Mouse (Mus musculus): ENCODE results near the gene Tcte1. TPM values are rescaled to one million over a fixed set of nuclear protein-coding genes. Genes with fewer than 3 reads are reported as not detected.

The Tcte1 gene
- polyA plus RNA-seq, 1 experiment from 2014 or later: 1.4 TPM

GRCm38 (mm10) chr17:45515204-45515726 lies 8.0 kb upstream of the Tcte1 start:
- 57% methylated on average over 15 of the region's 15 CpGs for WGBS
- Histone ChIP-seq H3K27me3 (no peaks in the 10 kb centered on the region), H3K36me3 (peaks cover 50% of the 10 kb centered on the region), H3K4me3 (no peak overlapping the region), H3K9me3 (no peaks in the 10 kb centered on the region), H3K4me2 (replicated peaks) (no peak overlapping the region), H3K27ac (no peak overlapping the region), H3K9ac (no peak overlapping the region), H3K4me1 (no peaks in the 10 kb centered on the region)
- no peak for ATAC-seq (ENCODE audit: insufficient number of reproducible peaks, insufficient read depth, low FRiP score, low TSS enrichment)

GRCm38 (mm10) chr17:45515806-45516205 lies 7.4 kb upstream of the Tcte1 start:
- 89% methylated on average over 10 of the region's 10 CpGs for WGBS
- no peak overlapping the region for H3K27ac ChIP-seq
- H3K4me3 ChIP-seq: no peak overlapping the region
- no peak for ATAC-seq (ENCODE audit: insufficient number of reproducible peaks, insufficient read depth, low FRiP score, low TSS enrichment)
- no peaks in the 10 kb centered on the region for H3K27me3 ChIP-seq
- H3K36me3 ChIP-seq: peaks cover 50% of the 10 kb centered on the region
- no peak overlapping the region for H3K9ac ChIP-seq
- no peaks in the 10 kb centered on the region for H3K9me3 ChIP-seq
- H3K4me1 ChIP-seq: no peaks in the 10 kb centered on the region
- no peak overlapping the region for H3K4me2 ChIP-seq (replicated peaks)

- H3K36me3 ChIP-seq: peaks cover 47% of the 10 kb centered on the region
- no peak overlapping the region for H3K9ac ChIP-seq
- WGBS: 58% methylated on average over 8 of the region's 8 CpGs
- H3K4me3 ChIP-seq: no peak overlapping the region
- H3K27me3 ChIP-seq: no peaks in the 10 kb centered on the region
- no peak overlapping the region for H3K4me2 ChIP-seq (replicated peaks)
- H3K4me1 ChIP-seq: no peaks in the 10 kb centered on the region
- H3K9me3 ChIP-seq: no peaks in the 10 kb centered on the region
- H3K27ac ChIP-seq: no peak overlapping the region
- no peak for ATAC-seq (ENCODE audit: insufficient number of reproducible peaks, insufficient read depth, low FRiP score, low TSS enrichment)
Measured at GRCm38 (mm10) chr17:45516488-45516887, 6.7 kb upstream of the Tcte1 start.

- 93% methylated on average over 21 of the region's 21 CpGs for WGBS
- H3K36me3 ChIP-seq: peaks cover 46% of the 10 kb centered on the region
- no peak for ATAC-seq (ENCODE audit: insufficient number of reproducible peaks, insufficient read depth, low FRiP score, low TSS enrichment)
- no peak overlapping the region for H3K9ac ChIP-seq
- H3K27me3 ChIP-seq: no peaks in the 10 kb centered on the region
- H3K9me3 ChIP-seq: no peaks in the 10 kb centered on the region
- H3K4me3 ChIP-seq: no peak overlapping the region
- H3K27ac ChIP-seq: no peak overlapping the region
- H3K4me1 ChIP-seq: no peaks in the 10 kb centered on the region
- H3K4me2 ChIP-seq (replicated peaks): no peak overlapping the region
Measured at GRCm38 (mm10) chr17:45517135-45517534, 6.1 kb upstream of the Tcte1 start.

DNA sequence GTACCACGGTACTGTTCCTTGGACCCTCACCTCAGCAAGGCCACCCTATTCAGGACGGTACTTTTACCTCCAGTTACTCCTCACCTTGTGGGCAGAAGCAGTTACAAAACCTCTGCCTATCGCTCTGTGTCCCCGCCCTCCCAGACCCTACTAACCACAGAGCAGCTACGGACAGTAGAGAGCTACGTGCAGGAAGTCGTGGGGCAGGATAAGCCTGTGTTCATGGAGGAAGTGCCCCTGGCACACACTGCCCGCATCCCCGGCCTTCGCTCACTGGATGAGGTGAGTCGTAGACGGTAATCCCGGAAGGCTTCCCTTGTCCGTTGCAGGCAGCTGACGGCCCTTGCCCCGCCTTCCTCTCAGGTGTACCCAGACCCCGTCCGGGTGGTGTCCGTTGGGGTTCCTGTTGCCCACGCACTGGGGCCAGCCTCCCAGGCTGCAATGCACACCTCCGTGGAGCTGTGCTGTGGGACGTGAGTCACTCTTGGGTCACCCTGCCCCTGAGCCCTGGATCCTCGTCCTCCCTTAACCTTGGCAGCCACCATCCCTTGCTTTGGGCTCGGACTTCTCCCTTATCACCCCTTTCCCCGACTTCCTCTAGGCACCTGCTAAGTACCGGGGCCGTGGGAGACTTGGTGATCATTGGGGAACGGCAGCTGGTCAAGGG lies 5.6 kb upstream of the Tcte1 start:
- Histone ChIP-seq H3K9ac (no peak overlapping the region), H3K4me3 (no peak overlapping the region), H3K4me1 (peaks cover 1% of the 10 kb centered on the region; the same call in 1 of the 2 replicates), H3K36me3 (peaks cover 46% of the 10 kb centered on the region), H3K27me3 (no peaks in the 10 kb centered on the region), H3K4me2 (replicated peaks) (no peak overlapping the region), H3K27ac (no peak overlapping the region), H3K9me3 (no peaks in the 10 kb centered on the region)
- WGBS: 90% methylated on average over 28 of the region's 28 CpGs
- ATAC-seq (ENCODE audit: insufficient number of reproducible peaks, insufficient read depth, low FRiP score, low TSS enrichment): no peak

DNA sequence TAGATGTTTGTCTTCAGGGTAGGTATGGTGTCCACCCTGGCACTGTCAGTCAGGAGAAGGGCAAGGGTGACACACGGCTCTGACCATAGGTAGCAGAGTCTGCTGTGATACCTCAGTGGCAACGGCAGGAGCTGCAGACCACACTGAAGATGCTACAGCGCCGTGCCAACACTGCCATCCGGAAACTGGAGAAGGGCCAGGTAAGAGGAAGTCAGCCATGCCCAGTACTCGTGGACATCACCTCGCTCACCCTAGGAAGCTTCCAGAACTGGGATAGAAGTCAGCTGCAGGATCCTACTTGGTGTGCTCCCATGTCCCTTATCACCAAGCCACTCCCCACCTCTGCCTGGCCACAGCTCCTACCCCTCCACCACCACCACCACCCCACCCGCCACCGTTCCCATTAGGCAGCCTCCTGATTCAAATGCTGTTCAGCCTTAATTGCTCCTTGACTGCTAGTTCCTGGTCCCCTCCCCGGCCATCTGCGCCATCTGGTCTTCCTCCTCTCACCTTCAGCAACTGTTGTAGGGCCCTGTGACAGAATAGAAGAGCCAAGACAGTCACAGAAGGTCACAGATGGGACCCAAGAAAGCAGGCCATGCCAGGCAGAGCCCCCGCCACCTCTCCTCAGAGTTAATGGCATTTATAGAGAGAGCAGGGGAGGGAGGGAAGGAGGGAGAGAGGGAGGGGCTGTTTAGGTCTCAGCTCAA lies 4.3 kb upstream of the Tcte1 start:
- H3K4me2 ChIP-seq (replicated peaks): no peak overlapping the region
- peaks cover 46% of the 10 kb centered on the region for H3K36me3 ChIP-seq
- ATAC-seq (ENCODE audit: insufficient number of reproducible peaks, insufficient read depth, low FRiP score, low TSS enrichment): no peak
- no peak overlapping the region for H3K4me3 ChIP-seq
- 0 out of 2 replicates have a peak, but pooled peaks cover 4% of the 10 kb centered on the region for H3K27me3 ChIP-seq
- no peak overlapping the region for H3K27ac ChIP-seq
- H3K9me3 ChIP-seq: no peaks in the 10 kb centered on the region
- 88% methylated on average over 12 of the region's 12 CpGs for WGBS
- H3K4me1 ChIP-seq: peaks cover 8% of the 10 kb centered on the region; the same call in 1 of the 2 replicates
- H3K9ac ChIP-seq: no peak overlapping the region

GRCm38 (mm10) chr17:45520136-45520535 lies 3.1 kb upstream of the Tcte1 start:
- H3K4me2 ChIP-seq (replicated peaks): no peak overlapping the region
- H3K4me3 ChIP-seq: no peak overlapping the region
- no peaks in the 10 kb centered on the region for H3K9me3 ChIP-seq
- H3K4me1 ChIP-seq: peaks cover 8% of the 10 kb centered on the region; the same call in 1 of the 2 replicates
- no peak overlapping the region for H3K9ac ChIP-seq
- ATAC-seq (ENCODE audit: insufficient number of reproducible peaks, insufficient read depth, low FRiP score, low TSS enrichment): no peak
- H3K27me3 ChIP-seq: peaks cover 12% of the 10 kb centered on the region; the same call in 1 of the 2 replicates
- peaks cover 45% of the 10 kb centered on the region for H3K36me3 ChIP-seq
- WGBS: 84% methylated on average over 11 of the region's 11 CpGs
- H3K27ac ChIP-seq: 0 out of 2 replicates have a peak overlapping the region, but pooled peaks have one; percentile 11

DNA sequence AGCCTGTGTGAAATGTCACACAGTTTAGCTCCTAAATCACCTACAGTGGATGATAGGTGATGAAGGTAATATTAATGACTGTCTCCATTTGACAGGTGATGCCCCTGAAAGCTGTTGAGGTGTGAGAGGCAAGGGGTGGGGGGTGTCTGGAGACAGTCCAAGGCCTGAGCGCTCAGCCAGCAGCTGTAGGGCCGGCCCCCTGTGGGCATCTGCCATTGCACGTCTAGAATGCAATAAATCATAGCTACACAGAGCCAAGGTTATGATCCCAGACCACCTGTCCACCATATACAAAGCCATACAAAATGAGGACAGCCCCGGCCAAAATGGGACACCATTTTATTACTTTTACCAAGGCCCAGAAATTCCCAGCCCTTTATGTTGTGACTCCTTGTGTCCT lies 1.7 kb downstream of the Tcte1 start:
- H3K4me1 ChIP-seq: peaks cover 8% of the 10 kb centered on the region; the same call in 1 of the 2 replicates
- H3K36me3 ChIP-seq: peaks cover 12% of the 10 kb centered on the region
- WGBS: 69% methylated on average over 4 of the region's 4 CpGs
- ATAC-seq (ENCODE audit: insufficient number of reproducible peaks, insufficient read depth, low FRiP score, low TSS enrichment): no peak
- H3K27me3 ChIP-seq: peaks cover 32% of the 10 kb centered on the region
- no peaks in the 10 kb centered on the region for H3K9me3 ChIP-seq
- H3K4me2 ChIP-seq (replicated peaks): no peak overlapping the region
- no peak overlapping the region for H3K4me3 ChIP-seq
- no peak overlapping the region for H3K9ac ChIP-seq
- H3K27ac ChIP-seq: no peak overlapping the region

DNA sequence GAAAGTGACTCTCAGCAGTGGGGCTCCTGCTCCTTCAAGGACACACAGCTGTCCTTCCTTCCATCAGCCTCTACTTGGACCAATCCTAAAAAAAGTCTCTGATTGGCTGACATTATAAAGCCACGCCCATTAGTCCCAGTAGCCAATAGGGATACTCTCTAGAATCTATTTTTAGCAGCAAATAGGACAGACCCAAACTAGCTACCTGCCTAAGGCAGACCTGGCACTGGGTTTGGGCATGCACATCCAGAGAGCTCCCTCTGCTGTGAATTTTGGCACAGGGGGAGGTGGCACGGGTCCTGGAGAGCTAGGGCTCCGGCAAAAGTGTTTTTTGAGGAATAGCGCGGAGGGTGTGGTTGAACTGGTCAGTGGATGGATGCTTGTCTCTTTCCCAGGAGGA lies 3.3 kb downstream of the Tcte1 start:
- WGBS: 23% methylated on average over 5 of the region's 5 CpGs
- Histone ChIP-seq H3K4me2 (replicated peaks) (no peak overlapping the region), H3K9me3 (no peaks in the 10 kb centered on the region), H3K4me3 (no peak overlapping the region), H3K4me1 (peaks cover 8% of the 10 kb centered on the region; the same call in 1 of the 2 replicates), H3K27me3 (peaks cover 40% of the 10 kb centered on the region), H3K27ac (no peak overlapping the region), H3K36me3 (no peaks in the 10 kb centered on the region), H3K9ac (no peak overlapping the region)
- ATAC-seq (ENCODE audit: insufficient number of reproducible peaks, insufficient read depth, low FRiP score, low TSS enrichment): no peak

DNA sequence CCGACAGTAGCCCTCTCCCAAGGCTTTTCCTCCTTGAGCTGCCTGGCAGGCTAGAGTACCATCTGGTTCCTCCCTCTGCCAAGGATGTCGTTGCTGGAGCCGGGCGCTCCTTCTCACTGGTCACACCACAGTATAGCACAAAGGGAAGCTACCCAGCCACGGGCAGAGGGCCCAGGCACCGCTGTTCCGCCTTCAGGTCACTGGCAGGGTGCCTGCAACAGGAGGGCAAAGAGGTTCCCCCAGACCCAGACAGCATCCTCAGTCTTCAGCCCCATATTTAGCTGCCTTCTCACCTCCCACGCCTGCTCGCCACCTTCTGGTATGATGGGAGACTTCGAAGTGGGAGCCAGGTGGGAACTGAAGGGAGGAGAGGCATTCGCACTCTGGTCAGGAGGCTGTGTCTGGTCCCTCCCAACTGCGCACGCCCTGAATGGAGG lies 7.1 kb downstream of the Tcte1 start:
- H3K36me3 ChIP-seq: no peaks in the 10 kb centered on the region
- H3K4me3 ChIP-seq: no peak overlapping the region
- H3K4me1 ChIP-seq: no peaks in the 10 kb centered on the region
- H3K9ac ChIP-seq: no peak overlapping the region
- WGBS: 48% methylated on average over 13 of the region's 13 CpGs
- no peak overlapping the region for H3K4me2 ChIP-seq (replicated peaks)
- no peaks in the 10 kb centered on the region for H3K9me3 ChIP-seq
- peaks cover 59% of the 10 kb centered on the region for H3K27me3 ChIP-seq
- no peak for ATAC-seq (ENCODE audit: insufficient number of reproducible peaks, insufficient read depth, low FRiP score, low TSS enrichment)
- H3K27ac ChIP-seq: no peak overlapping the region

DNA sequence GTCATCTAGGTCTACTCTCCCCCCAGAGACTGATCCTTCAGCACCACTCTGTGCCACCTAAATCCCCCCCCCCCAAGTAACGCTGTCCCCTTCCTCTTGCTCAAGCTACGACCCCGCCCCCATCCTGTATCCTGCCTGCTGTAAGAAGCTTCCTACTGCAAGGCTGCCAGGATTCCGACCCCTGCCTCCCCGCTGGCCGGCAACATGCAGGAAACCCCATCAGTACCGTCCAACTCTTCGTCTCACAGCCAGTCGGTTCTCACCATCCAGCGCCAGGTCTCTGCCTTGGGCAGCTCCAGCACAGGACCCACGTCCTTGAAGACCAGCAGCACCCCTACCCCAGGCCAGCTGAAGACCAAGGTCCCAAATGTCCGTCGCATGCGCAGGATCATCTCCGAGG lies 9.7 kb downstream of the Tcte1 start:
- 49% methylated on average over 15 of the region's 15 CpGs for WGBS
- peaks cover 60% of the 10 kb centered on the region for H3K27me3 ChIP-seq
- H3K4me3 ChIP-seq: no peak overlapping the region

DNA sequence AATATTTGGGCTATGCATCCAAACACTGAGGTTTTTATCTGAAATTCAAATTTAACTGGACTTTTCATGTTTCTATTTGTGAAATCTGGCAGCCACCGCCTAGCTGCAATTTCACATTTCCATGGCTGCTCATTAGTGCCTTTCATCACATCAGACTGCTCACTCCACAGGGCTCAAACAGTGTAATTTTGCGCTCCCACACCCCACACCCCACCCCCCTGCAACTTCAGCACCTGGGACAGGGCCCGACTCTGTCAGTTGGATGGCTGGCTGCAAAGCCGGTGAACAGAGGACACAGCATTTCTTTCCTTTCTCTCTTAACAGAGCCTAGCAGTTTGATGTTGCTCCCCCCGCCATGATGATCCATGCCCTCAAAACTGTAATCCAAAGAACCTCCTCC lies 13.0 kb downstream of the Tcte1 start:
- WGBS: 10% methylated on average over 5 of the region's 5 CpGs
- Histone ChIP-seq H3K9me3 (no peaks in the 10 kb centered on the region), H3K27ac (no peak overlapping the region), H3K27me3 (peaks cover 69% of the 10 kb centered on the region), H3K4me2 (replicated peaks) (no peak overlapping the region), H3K36me3 (no peaks in the 10 kb centered on the region), H3K9ac (no peak overlapping the region), H3K4me3 (no peak overlapping the region), H3K4me1 (no peaks in the 10 kb centered on the region)
- ATAC-seq (ENCODE audit: insufficient number of reproducible peaks, insufficient read depth, low FRiP score, low TSS enrichment): no peak

More for the DNA sequence above, 9.7 kb downstream of the Tcte1 start:
- H3K4me2 ChIP-seq (replicated peaks): no peak overlapping the region
- no peaks in the 10 kb centered on the region for H3K36me3 ChIP-seq
- ATAC-seq (ENCODE audit: insufficient number of reproducible peaks, insufficient read depth, low FRiP score, low TSS enrichment): no peak
- H3K4me1 ChIP-seq: no peaks in the 10 kb centered on the region
- H3K9me3 ChIP-seq: no peaks in the 10 kb centered on the region
- no peak overlapping the region for H3K9ac ChIP-seq
- H3K27ac ChIP-seq: no peak overlapping the region
